Mouse (Mus musculus): ENCODE results near the gene Ahcyl2. TPM values are rescaled to one million over a fixed set of nuclear protein-coding genes. Genes with fewer than 3 reads are reported as not detected.

The Ahcyl2 gene
- polyA plus RNA-seq, 1 experiment from 2014 or later: 28.9 TPM

GRCm38 (mm10) chr6:29819309-29819708, 51.5 kb downstream of the Ahcyl2 start:
- H3K4me3 ChIP-seq (ENCODE audit: low read depth, low read length): no peak overlapping the region
- no peak for ATAC-seq (ENCODE audit: low read depth)
- no peak overlapping the region for H3K9ac ChIP-seq (replicated peaks; ENCODE audit: low read depth, low read length)
- no peak overlapping the region for H3K27ac ChIP-seq (ENCODE audit: low read depth, low read length)
- H3K4me2 ChIP-seq (ENCODE audit: low read depth, low read length): no peak overlapping the region
- no peaks in the 10 kb centered on the region for H3K27me3 ChIP-seq (ENCODE audit: control insufficient read depth, insufficient read depth, low read length)
- WGBS: 28% methylated on average over 3 of the region's 3 CpGs
- peaks cover 5% of the 10 kb centered on the region for H3K4me1 ChIP-seq (ENCODE audit: control insufficient read depth, insufficient read depth, low read length)
- H3K36me3 ChIP-seq (ENCODE audit: control insufficient read depth, insufficient read depth, low read length): no peaks in the 10 kb centered on the region
- H3K9me3 ChIP-seq (ENCODE audit: control insufficient read depth, low read length): no peaks in the 10 kb centered on the region

GRCm38 (mm10) chr6:29820314-29820713, 52.5 kb downstream of the Ahcyl2 start:
- H3K27me3 ChIP-seq (ENCODE audit: control insufficient read depth, insufficient read depth, low read length): no peaks in the 10 kb centered on the region
- WGBS: 22% methylated on average over 4 of the region's 4 CpGs
- H3K9ac ChIP-seq (replicated peaks; ENCODE audit: low read depth, low read length): no peak overlapping the region
- no peak for ATAC-seq (ENCODE audit: low read depth)
- H3K27ac ChIP-seq (ENCODE audit: low read depth, low read length): no peak overlapping the region
- no peak overlapping the region for H3K4me2 ChIP-seq (ENCODE audit: low read depth, low read length)
- H3K36me3 ChIP-seq (ENCODE audit: control insufficient read depth, insufficient read depth, low read length): no peaks in the 10 kb centered on the region
- H3K9me3 ChIP-seq (ENCODE audit: control insufficient read depth, low read length): no peaks in the 10 kb centered on the region
- no peaks in the 10 kb centered on the region for H3K4me1 ChIP-seq (ENCODE audit: control insufficient read depth, insufficient read depth, low read length)
- no peak overlapping the region for H3K4me3 ChIP-seq (ENCODE audit: low read depth, low read length)

- no peaks in the 10 kb centered on the region for H3K36me3 ChIP-seq (ENCODE audit: control insufficient read depth, insufficient read depth, low read length)
- no peak overlapping the region for H3K9ac ChIP-seq (replicated peaks; ENCODE audit: low read depth, low read length)
- no peaks in the 10 kb centered on the region for H3K27me3 ChIP-seq (ENCODE audit: control insufficient read depth, insufficient read depth, low read length)
- H3K4me2 ChIP-seq (ENCODE audit: low read depth, low read length): no peak overlapping the region
- H3K4me1 ChIP-seq (ENCODE audit: control insufficient read depth, insufficient read depth, low read length): no peaks in the 10 kb centered on the region
- no peaks in the 10 kb centered on the region for H3K9me3 ChIP-seq (ENCODE audit: control insufficient read depth, low read length)
- ATAC-seq (ENCODE audit: low read depth): no peak
- H3K4me3 ChIP-seq (ENCODE audit: low read depth, low read length): no peak overlapping the region
- WGBS: 82% methylated on average over 3 of the region's 3 CpGs
- no peak overlapping the region for H3K27ac ChIP-seq (ENCODE audit: low read depth, low read length)
Observed at GRCm38 (mm10) chr6:29820926-29821325, 53.1 kb downstream of the Ahcyl2 start.

GRCm38 (mm10) chr6:29821770-29822169, 54.0 kb downstream of the Ahcyl2 start:
- no peak overlapping the region for H3K27ac ChIP-seq (ENCODE audit: low read depth, low read length)
- WGBS: 57% methylated on average over 1 of the region's 1 CpGs
- H3K9me3 ChIP-seq (ENCODE audit: control insufficient read depth, low read length): no peaks in the 10 kb centered on the region

GRCm38 (mm10) chr6:29825302-29825701, 57.5 kb downstream of the Ahcyl2 start:
- Histone ChIP-seq H3K36me3 (ENCODE audit: control insufficient read depth, insufficient read depth, low read length) (no peaks in the 10 kb centered on the region), H3K27ac (ENCODE audit: low read depth, low read length) (no peak overlapping the region), H3K9ac (replicated peaks; ENCODE audit: low read depth, low read length) (no peak overlapping the region), H3K4me2 (ENCODE audit: low read depth, low read length) (no peak overlapping the region), H3K4me3 (ENCODE audit: low read depth, low read length) (no peak overlapping the region), H3K4me1 (ENCODE audit: control insufficient read depth, insufficient read depth, low read length) (no peaks in the 10 kb centered on the region), H3K9me3 (ENCODE audit: control insufficient read depth, low read length) (no peaks in the 10 kb centered on the region), H3K27me3 (ENCODE audit: control insufficient read depth, insufficient read depth, low read length) (no peaks in the 10 kb centered on the region)
- no peak for ATAC-seq (ENCODE audit: low read depth)
- 72% methylated on average over 2 of the region's 2 CpGs for WGBS

More at GRCm38 (mm10) chr6:29821770-29822169, 54.0 kb downstream of the Ahcyl2 start:
- H3K4me1 ChIP-seq (ENCODE audit: control insufficient read depth, insufficient read depth, low read length): no peaks in the 10 kb centered on the region
- ATAC-seq (ENCODE audit: low read depth): no peak
- H3K27me3 ChIP-seq (ENCODE audit: control insufficient read depth, insufficient read depth, low read length): no peaks in the 10 kb centered on the region
- no peak overlapping the region for H3K4me2 ChIP-seq (ENCODE audit: low read depth, low read length)
- no peak overlapping the region for H3K9ac ChIP-seq (replicated peaks; ENCODE audit: low read depth, low read length)
- no peak overlapping the region for H3K4me3 ChIP-seq (ENCODE audit: low read depth, low read length)
- H3K36me3 ChIP-seq (ENCODE audit: control insufficient read depth, insufficient read depth, low read length): no peaks in the 10 kb centered on the region

GRCm38 (mm10) chr6:29827291-29828242, 59.8 kb downstream of the Ahcyl2 start:
- Histone ChIP-seq H3K4me1 (ENCODE audit: control insufficient read depth, insufficient read depth, low read length) (no peaks in the 10 kb centered on the region), H3K9ac (replicated peaks; ENCODE audit: low read depth, low read length) (no peak overlapping the region), H3K36me3 (ENCODE audit: control insufficient read depth, insufficient read depth, low read length) (no peaks in the 10 kb centered on the region), H3K4me3 (ENCODE audit: low read depth, low read length) (no peak overlapping the region), H3K27ac (ENCODE audit: low read depth, low read length) (no peak overlapping the region), H3K27me3 (ENCODE audit: control insufficient read depth, insufficient read depth, low read length) (no peaks in the 10 kb centered on the region), H3K4me2 (ENCODE audit: low read depth, low read length) (no peak overlapping the region), H3K9me3 (ENCODE audit: control insufficient read depth, low read length) (no peaks in the 10 kb centered on the region)
- no peak for ATAC-seq (ENCODE audit: low read depth)
- 91% methylated on average over 5 of the region's 5 CpGs for WGBS

- Histone ChIP-seq H3K9ac (replicated peaks; ENCODE audit: low read depth, low read length) (no peak overlapping the region), H3K4me3 (ENCODE audit: low read depth, low read length) (no peak overlapping the region), H3K9me3 (ENCODE audit: control insufficient read depth, low read length) (no peaks in the 10 kb centered on the region), H3K36me3 (ENCODE audit: control insufficient read depth, insufficient read depth, low read length) (no peaks in the 10 kb centered on the region), H3K27me3 (ENCODE audit: control insufficient read depth, insufficient read depth, low read length) (no peaks in the 10 kb centered on the region), H3K27ac (ENCODE audit: low read depth, low read length) (no peak overlapping the region), H3K4me1 (ENCODE audit: control insufficient read depth, insufficient read depth, low read length) (no peaks in the 10 kb centered on the region), H3K4me2 (ENCODE audit: low read depth, low read length) (no peak overlapping the region)
- no peak for ATAC-seq (ENCODE audit: low read depth)
- WGBS: 90% methylated on average over 3 of the region's 3 CpGs
Observed at GRCm38 (mm10) chr6:29828574-29829234, 60.9 kb downstream of the Ahcyl2 start.

GRCm38 (mm10) chr6:29832356-29832755, 64.5 kb downstream of the Ahcyl2 start:
- 78% methylated on average over 4 of the region's 4 CpGs for WGBS
- H3K27ac ChIP-seq (ENCODE audit: low read depth, low read length): no peak overlapping the region
- H3K4me3 ChIP-seq (ENCODE audit: low read depth, low read length): no peak overlapping the region
- no peak overlapping the region for H3K9ac ChIP-seq (replicated peaks; ENCODE audit: low read depth, low read length)
- H3K36me3 ChIP-seq (ENCODE audit: control insufficient read depth, insufficient read depth, low read length): no peaks in the 10 kb centered on the region
- no peaks in the 10 kb centered on the region for H3K27me3 ChIP-seq (ENCODE audit: control insufficient read depth, insufficient read depth, low read length)
- no peaks in the 10 kb centered on the region for H3K4me1 ChIP-seq (ENCODE audit: control insufficient read depth, insufficient read depth, low read length)
- H3K9me3 ChIP-seq (ENCODE audit: control insufficient read depth, low read length): no peaks in the 10 kb centered on the region
- H3K4me2 ChIP-seq (ENCODE audit: low read depth, low read length): no peak overlapping the region
- ATAC-seq (ENCODE audit: low read depth): no peak

- H3K4me2 ChIP-seq (ENCODE audit: low read depth, low read length): no peak overlapping the region
- ATAC-seq (ENCODE audit: low read depth): no peak
- H3K4me3 ChIP-seq (ENCODE audit: low read depth, low read length): no peak overlapping the region
- H3K9me3 ChIP-seq (ENCODE audit: control insufficient read depth, low read length): no peaks in the 10 kb centered on the region
- no peak overlapping the region for H3K27ac ChIP-seq (ENCODE audit: low read depth, low read length)
- no peaks in the 10 kb centered on the region for H3K4me1 ChIP-seq (ENCODE audit: control insufficient read depth, insufficient read depth, low read length)
- no peaks in the 10 kb centered on the region for H3K27me3 ChIP-seq (ENCODE audit: control insufficient read depth, insufficient read depth, low read length)
- H3K9ac ChIP-seq (replicated peaks; ENCODE audit: low read depth, low read length): no peak overlapping the region
- WGBS: 86% methylated on average over 4 of the region's 4 CpGs
- H3K36me3 ChIP-seq (ENCODE audit: control insufficient read depth, insufficient read depth, low read length): no peaks in the 10 kb centered on the region
Observed at GRCm38 (mm10) chr6:29833117-29833516, 65.3 kb downstream of the Ahcyl2 start.

All from neural tube, embryonic 14.5 days (tissue).